Mouse (Mus musculus) C2C12 (cell line): Measurements from ENCODE around the gene Dync1li2.

ENCODE experiments used
- CTCF ChIP-seq: IDR thresholded peaks from one replicate; pipeline ENCODE4 v1.5.1; 2011; ENCODE audit not compliant: control insufficient read depth, insufficient read depth, insufficient read length
- MYOD1 ChIP-seq: IDR thresholded peaks from one replicate; pipeline ENCODE4 v1.6.1; 2011; ENCODE audit warnings: low read depth; ENCODE audit not compliant: control insufficient read depth, insufficient read length
- MYOG ChIP-seq: IDR thresholded peaks from one replicate; pipeline ENCODE4 v1.6.1; 2011; ENCODE audit not compliant: control insufficient read depth, insufficient read length; ENCODE audit errors: extremely low read depth

- TF ChIP-seq MYOD1 (no peak), CTCF (no peak), MYOG (no peak)
These were observed 26.8 kb downstream of the Dync1li2 start for GRCm38 (mm10) chr8:104416022-104416421.
